Mouse (Mus musculus) liver, adult 2 months (tissue): Measurements from ENCODE around the gene Pfdn5.

Experiments
- CTCF ChIP-seq: fragments of 200-500 bp; IDR thresholded peaks from 2 replicates; pipeline ENCODE4 v1.5.1; 2011; ENCODE audit warnings: low read depth, low read length, control low read depth
- POLR2A ChIP-seq: fragments of 200-500 bp; IDR thresholded peaks from 2 replicates; pipeline ENCODE4 v1.6.1; 2011; ENCODE audit warnings: low read length, control low read depth; ENCODE audit not compliant: insufficient read depth; ENCODE audit errors: extremely low read depth

GRCm38 (mm10) chr15:102282463-102283292 lies 43.2 kb upstream of the Pfdn5 start:
- TF ChIP-seq CTCF (no peak), POLR2A (no peak)
